Mouse (Mus musculus): ENCODE measurements around the gene Prim2.

Prim2 gene

DNA sequence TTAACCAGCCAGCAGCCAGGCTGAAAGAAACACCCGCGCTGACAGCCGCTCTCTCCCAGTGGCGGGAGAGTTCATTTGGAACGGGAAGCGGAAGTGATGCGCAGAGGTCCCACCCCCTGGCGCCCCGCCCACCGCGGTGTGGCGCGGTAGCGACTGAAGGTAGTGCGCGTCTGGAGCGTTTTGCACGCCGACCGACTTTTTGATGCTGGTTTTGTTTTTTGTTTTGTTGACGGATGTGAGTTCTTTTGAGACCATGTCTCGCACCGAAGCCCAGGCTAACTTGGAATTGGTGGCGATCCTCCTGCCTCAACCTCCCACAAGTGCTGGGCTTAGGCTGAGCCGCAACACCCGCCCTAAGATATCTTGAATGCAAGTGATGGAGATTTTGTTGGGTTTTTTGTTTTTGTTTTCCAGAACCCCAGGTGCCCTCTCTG is at the start of gene Prim2:
Gene Prim2 (minus strand): TSS at position 88 of the 434 bp plus-strand sequence.
- DNase-seq (ENCODE audit: low spot score): peak; percentile 90

DNA sequence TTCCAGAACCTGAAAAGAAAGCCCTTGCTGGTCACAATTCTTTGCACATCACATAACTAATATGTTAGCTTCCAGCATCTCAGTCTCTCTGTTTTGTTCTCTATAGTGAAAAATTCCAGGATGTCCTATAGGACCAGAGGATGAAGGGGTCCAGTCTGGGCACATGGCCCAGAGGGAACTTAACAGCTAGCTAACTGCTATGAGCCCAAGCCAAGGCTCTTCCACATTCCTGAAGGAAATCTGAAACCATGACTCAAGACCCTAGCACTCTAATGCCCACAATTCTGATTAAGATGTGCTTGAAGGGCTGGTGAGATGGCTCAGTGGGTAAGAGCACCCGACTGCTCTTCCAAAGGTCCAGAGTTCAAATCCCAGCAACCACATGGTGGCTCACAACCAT is 48.0 kb upstream of the Prim2 start:
- no peak for DNase-seq (ENCODE audit: low spot score)

DNA sequence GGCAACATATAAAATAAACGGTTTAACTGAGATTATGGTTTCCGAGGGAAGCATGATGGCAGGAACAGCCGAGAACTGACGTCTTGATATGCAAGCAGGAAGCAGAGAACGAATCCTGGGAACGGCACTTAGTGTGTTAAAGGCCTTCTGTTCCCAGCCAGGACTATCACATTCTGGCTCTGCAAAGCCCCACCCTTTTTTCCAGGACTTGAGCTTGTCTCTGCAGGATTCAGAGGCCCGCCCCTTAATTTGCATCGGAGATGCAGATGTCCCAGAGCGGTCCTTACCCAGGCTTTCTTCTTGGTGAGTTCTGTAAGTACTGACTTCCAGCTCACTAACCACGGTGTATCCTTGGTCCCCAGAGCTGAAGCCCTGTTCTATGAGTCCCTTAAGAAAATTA is 45.2 kb upstream of the Prim2 start:
- no peak for DNase-seq (ENCODE audit: low spot score)

DNA sequence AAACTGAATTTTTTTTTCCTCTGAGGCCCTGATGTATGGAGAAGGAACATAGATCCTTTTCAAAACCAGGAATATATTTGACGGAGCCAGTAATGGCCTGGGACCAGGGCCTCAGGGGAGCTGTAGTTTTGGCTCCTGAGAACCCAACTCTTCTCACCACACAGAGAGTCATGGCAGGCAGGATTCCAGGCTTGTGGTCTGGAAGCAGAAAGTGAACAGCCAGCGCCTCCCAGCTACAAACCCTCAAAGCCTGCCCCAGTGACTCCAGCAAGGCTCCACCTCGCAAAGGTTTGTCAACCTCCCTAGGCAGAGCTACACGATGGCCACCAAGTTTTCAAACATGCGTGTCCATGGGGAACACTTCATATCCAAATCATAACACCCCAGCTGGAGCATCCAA is 42.4 kb upstream of the Prim2 start:
- no peak for DNase-seq (ENCODE audit: low spot score)

GRCm38 (mm10) chr1:33709615-33710014 is 40.0 kb upstream of the Prim2 start:
- no peak for DNase-seq (ENCODE audit: low spot score)

- no peak for DNase-seq (ENCODE audit: low spot score)
Observed at GRCm38 (mm10) chr1:33701244-33701643, 31.6 kb upstream of the Prim2 start.

DNA sequence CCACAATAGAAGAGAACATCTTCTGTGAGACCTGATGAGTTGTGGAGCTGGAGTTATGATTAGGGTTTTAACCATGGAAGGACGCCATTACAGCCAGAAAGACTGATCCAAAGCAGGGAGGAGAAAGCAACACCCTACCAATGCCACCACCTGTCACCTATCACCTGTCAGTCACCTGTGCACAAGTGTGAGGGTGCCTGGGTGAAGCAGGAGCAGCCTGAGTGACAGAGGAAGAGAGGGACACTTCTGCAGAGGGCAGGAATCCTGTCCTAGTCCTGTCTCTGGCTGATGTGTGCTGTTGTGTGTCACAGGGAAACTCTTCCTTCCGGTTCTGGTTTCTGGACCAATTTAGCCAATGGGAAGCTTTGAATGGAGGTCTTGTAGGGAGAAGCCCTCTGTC is 26.4 kb upstream of the Prim2 start:
- no peak for DNase-seq (ENCODE audit: low spot score)

DNA sequence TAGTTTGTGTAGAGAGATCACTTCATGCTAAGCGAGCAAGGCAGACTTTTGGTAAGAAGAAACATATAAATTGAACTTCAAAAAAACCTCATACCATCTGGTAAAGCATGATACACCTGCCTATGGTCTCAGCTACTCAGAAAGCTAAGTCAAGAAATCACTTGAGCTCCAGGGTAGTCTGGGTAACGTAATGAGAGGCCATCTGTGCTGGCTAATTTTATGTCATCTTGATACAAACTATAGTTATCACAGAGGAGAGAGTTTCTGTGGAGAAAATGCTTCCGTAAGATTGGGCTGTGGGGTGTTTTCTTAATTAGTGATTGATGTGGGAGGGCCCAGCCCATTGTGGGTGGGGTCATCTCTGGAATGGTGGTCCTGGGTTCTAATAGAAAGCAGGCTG is 24.3 kb upstream of the Prim2 start:
- DNase-seq (ENCODE audit: low spot score): no peak

DNA sequence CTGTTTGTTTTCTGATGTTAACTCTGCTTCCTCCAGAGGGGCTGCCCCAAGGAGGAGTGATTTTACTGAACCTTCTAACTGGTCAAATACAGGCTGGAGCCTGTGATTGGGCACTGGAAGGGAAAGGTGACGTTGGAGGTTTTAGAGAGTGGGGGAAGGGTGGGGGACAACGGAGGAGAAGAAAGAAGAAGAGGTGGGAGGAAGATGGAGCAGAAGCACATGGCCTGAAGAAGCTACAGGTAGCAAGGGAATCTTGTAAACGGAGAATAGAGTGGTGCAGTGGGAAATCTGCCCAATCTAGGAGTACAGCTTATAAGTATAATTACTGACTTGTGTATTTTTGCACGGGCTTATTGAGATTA is 20.5 kb upstream of the Prim2 start:
- DNase-seq (ENCODE audit: low spot score): no peak

GRCm38 (mm10) chr1:33689446-33690086 is 20.0 kb upstream of the Prim2 start:
- DNase-seq (ENCODE audit: low spot score): no peak

DNA sequence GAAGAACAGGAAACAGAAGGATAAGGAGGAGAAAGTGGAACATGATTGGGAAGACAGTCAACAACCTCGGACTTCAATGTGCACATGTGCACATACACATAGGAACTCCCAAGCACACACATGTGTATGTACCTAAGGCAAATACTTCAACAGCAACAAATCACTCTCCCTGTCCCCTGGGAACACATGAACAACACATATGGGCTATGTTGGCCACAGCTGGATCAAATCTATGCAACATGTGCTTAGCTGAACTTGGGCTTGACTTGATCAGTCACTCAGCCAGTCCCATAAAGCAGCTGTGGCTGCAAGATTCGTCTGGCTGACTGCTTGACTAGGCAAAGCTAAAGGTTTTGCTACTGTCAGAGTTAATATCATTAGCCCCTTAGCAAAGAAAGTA is 19.2 kb upstream of the Prim2 start:
- no peak for DNase-seq (ENCODE audit: low spot score)

DNA sequence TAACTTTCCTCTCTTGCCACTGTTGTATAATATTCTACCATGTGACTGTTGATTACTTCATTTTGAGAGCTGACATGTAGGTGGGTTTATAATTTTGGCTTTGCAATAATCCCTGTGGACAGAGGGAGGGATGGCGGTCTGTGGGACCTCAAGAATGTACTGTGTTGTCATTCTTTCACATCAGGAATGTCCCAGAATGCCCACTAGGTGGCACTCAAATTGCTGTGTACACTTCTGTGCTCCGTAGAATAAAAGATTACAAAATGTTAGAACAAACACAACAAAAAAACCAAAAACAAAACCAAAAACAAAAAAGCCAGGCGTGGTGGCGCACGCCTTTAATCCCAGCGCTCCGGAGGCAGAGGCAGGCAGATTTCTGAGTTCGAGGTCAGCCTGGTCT is 14.9 kb upstream of the Prim2 start:
- DNase-seq (ENCODE audit: low spot score): peak; percentile 31

GRCm38 (mm10) chr1:33680890-33681289 is 11.3 kb upstream of the Prim2 start:
- no peak for DNase-seq (ENCODE audit: low spot score)

- no peak for DNase-seq (ENCODE audit: low spot score)
Observed at GRCm38 (mm10) chr1:33680435-33680834, 10.8 kb upstream of the Prim2 start.

- no peak for DNase-seq (ENCODE audit: low spot score)
Observed at GRCm38 (mm10) chr1:33673158-33673960, 3.8 kb upstream of the Prim2 start.

DNA sequence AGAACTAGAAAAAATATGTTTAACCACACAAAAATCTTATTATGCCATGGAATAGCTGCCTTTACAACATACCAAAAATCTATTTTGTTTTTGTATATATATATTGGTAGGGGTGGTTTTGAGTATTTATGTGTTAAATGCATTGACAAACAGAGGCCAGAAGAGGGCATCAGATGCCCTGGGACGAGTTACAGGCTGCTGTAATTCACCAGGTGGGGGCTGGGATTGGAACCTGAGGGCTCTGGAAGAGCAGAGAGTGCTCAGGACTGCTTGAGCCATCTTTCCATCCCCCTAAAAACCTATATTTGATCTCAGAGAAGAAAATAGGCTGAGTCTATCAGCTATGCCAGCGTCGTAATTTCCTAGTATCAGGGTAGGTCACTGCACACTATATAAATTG is 2.9 kb upstream of the Prim2 start:
- peak; percentile 24 for DNase-seq (ENCODE audit: low spot score)

- DNase-seq (ENCODE audit: low spot score): no peak
Observed at GRCm38 (mm10) chr1:33672083-33672482, 2.5 kb upstream of the Prim2 start.

DNA sequence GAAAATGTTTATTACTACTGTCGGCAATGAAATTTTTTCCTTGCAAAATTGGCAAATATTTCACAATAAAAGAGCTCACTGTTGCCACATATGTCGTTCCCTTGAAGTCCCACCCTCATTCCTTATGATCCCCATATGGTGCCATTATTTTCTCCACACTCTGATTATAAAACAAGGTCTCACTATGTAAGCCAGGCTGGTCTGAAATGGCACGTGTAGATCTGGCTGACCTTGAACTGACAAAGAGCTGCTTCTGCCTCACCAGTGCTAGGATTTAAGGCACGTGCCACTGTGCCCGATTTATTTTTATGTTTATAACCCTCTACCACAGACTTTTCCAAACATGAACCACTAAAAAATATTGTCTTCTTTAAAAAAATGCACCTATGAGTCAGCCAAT is 1.8 kb upstream of the Prim2 start:
- DNase-seq (ENCODE audit: low spot score): no peak

GRCm38 (mm10) chr1:33670164-33670616 is 595 bp upstream of the Prim2 start:
- DNase-seq (ENCODE audit: low spot score): peak; percentile 74

- no peak for DNase-seq (ENCODE audit: low spot score)
Observed at GRCm38 (mm10) chr1:33663605-33664117, 5.9 kb downstream of the Prim2 start.

GRCm38 (mm10) chr1:33663163-33663562 is 6.4 kb downstream of the Prim2 start:
- DNase-seq (ENCODE audit: low spot score): peak; percentile 17

DNA sequence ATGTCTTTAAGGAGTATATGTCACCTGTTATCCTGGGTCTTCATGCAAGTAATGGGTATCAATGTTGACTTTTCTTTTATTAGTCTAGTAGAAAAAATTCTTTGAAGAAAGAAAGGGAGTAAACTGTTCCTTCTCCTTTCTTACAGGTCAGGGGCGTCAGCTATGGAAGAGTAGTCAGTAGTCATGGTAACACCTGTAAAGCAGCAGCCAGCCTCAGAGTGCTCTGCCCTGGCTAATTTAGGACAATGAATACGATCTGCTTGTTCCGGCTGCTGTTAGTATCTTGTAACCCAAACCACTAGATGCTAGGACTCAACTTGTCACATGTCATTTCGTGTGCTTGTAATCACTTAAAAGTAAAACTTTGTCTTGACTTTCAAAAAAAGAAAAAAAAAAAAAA is 11.3 kb downstream of the Prim2 start:
- DNase-seq (ENCODE audit: low spot score): no peak

DNA sequence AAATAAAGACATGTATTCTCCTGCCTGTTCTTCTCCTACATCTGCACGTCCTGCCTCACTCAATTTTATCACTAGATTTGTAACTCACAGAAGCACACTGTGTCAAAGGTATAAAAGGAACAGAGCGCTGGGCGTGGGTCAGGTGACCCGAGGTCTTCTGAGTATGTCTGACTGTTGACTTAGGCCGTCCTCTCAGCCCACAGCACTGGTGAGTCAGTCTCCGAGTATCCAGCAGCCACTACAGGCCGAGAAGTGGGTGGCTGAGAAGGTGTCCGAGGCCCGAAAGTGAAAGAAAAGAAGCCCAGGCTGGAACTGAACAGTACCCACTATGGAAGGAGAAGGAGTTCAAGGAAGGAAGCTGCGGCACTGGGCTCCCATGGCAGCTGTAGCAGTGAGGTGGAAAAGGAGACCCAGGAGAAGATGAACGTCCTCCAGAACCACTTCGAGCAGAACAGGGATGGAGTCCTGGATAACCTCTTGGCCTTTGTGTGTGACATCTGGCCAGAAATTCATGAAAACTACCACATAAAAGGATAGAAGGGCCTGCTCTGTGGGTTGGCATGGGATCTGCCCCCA is 11.9 kb downstream of the Prim2 start:
- DNase-seq (ENCODE audit: low spot score): no peak

All from T-cell, adult 2 months (primary cell).